ENCODE assay signal across 7 mouse cellular contexts in the genomic region with DNA sequence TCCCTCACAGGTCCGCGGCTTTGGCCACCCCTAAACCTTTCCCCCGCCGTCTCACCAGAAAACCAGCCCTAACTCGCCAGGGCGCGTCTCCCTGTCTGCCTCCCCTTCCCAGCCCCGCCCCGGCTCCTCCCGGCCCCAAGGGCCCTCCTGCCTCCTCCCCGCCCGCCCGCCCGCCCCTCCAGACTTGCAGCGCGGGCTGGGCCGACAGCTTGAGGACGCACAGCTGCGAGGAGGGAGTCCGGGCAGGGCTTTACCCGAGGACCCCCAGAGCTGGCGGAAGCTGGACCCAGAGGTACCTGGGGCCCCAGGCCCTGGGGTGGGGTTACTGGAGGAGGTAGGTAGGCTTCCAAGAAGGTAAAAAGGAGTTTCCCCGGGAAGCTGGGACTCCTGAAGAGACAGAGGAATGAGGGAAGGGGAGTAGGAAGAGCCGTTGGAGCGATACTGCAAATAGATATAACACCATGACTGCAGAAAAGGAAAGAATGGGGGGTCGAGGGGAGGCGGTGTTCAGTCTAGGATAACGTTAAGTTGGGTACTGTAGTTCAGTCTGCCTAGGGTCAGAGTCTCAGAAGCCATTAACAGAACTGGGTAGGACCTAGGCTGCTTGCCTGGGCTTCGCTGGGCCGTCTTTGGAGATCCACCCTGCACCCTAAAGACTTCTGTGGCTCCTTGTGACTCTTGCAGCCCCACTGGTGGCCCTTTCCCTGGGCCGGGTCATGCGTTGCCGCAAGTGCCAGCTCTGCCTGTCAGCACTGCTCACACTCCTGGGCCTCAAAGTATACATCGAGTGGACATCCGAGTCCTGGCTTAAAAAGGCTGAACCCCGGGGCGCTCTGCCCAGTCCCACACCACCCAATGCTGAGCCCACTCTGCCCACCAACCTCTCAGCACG. TPM values are rescaled to one million over a fixed set of nuclear protein-coding genes. Genes with fewer than 3 reads are reported as not detected.
DNase-seq lines count a peak whose midpoint lies in the region; ATAC-seq and TF ChIP-seq lines count a peak whose summit lies in the region.

No protein-coding gene starts in this region.

- H3K4me2 ChIP-seq in lung, postnatal 0 days (replicated peaks; ENCODE audit: low read depth, low read length): peak overlapping the region; percentile 77

- TF ChIP-seq EP300 in lung, postnatal 0 days (IDR thresholded peaks at IDR 0.05): no peak

- peak overlapping the region; percentile 42 for H3K4me3 ChIP-seq in lung, postnatal 0 days (ENCODE audit: low read depth, low read length)

- peak overlapping the region; percentile 62; the same call in 1 of the 2 replicates for H3K27ac ChIP-seq in lung, postnatal 0 days (ENCODE audit: low read length)

- DNase-seq in adrenal gland, adult 18-20 months (ENCODE audit: low spot score in 2 of 2): peak; percentile 58 to 60
- DNase-seq in embryo, embryonic 10 days (ENCODE audit: low spot score): peak; percentile 50
- peak; percentile 53 for DNase-seq in heart, adult 8-10 months (ENCODE audit: low spot score)
- DNase-seq in kidney, adult 8-10 months: peak; percentile 58 to 61
- DNase-seq in lung, postnatal 0 days (ENCODE audit: low spot score): peak; percentile 72
- DNase-seq in ovary, postnatal 36 days (ENCODE audit: low spot score): peak; percentile 80
- no peak for DNase-seq in frontal cortex, adult 2 months (ENCODE audit: extremely low spot score in 1 of 2, low spot score in 1 of 2)

- H3K4me1 ChIP-seq in lung, postnatal 0 days (ENCODE audit: insufficient read depth, low read depth, low read length): peaks cover 13% of the 10 kb centered on the region; the same call in 1 of the 2 replicates

- peaks cover 11% of the 10 kb centered on the region; the same call in 1 of the 2 replicates for H3K36me3 ChIP-seq in lung, postnatal 0 days (ENCODE audit: insufficient read depth, low read length)

- no peaks in the 10 kb centered on the region for H3K9me3 ChIP-seq in lung, postnatal 0 days (ENCODE audit: low read length)

- WGBS in lung, postnatal 0 days: 11% methylated on average over 38 of the region's 38 CpGs

- H3K27me3 ChIP-seq in lung, postnatal 0 days (replicated peaks; ENCODE audit: insufficient read depth, low read length): no peaks in the 10 kb centered on the region

- ATAC-seq in lung, postnatal 0 days: peak; percentile 88

- peak overlapping the region; percentile 36; the same call in 1 of the 2 replicates for H3K9ac ChIP-seq in lung, postnatal 0 days (replicated peaks; ENCODE audit: low read depth)

- TF ChIP-seq CTCF in lung, postnatal 0 days (IDR thresholded peaks at IDR 0.05): no peak

RNA-seq across cellular contexts. Expression of a gene that starts 1.2 kb away (rescaled TPM):
- total RNA-seq in adrenal gland, adult 18-20 months (2021): 1 to 10 TPM; 2.7 to 2.8 TPM
- 1 to 10 TPM; 1.9 to 2.5 (median 2.4) TPM for total RNA-seq in heart, adult 8-10 months (2022)
- 10.1 and 10.9 TPM in 2 replicates for polyA plus RNA-seq in lung, postnatal 0 days (2015; fragmentation: Nextera tagmentation; extraction: Ambion mirVana)
- 0.95 and 1.1 TPM in 2 replicates for polyA plus RNA-seq in frontal cortex, adult 2 months (2012; rRNA removed)

RNA-seq across cellular contexts. Expression of a gene that starts 8.5 kb away (rescaled TPM):
- 10 to 100 TPM; 24.2 to 30.5 TPM for total RNA-seq in adrenal gland, adult 18-20 months (2021)
- 10 to 100 TPM; 57.8 to 63.3 (median 59.6) TPM for total RNA-seq in heart, adult 8-10 months (2022)
- polyA plus RNA-seq in lung, postnatal 0 days (2015; fragmentation: Nextera tagmentation; extraction: Ambion mirVana): 20.0 and 22.5 TPM in 2 replicates
- polyA plus RNA-seq in frontal cortex, adult 2 months (2012; rRNA removed): 78.7 and 82.1 TPM in 2 replicates

RNA-seq across cellular contexts. Expression of a gene that starts 12.0 kb away (rescaled TPM):
- total RNA-seq in adrenal gland, adult 18-20 months (2021): not detected
- total RNA-seq in heart, adult 8-10 months (2022): under 1 TPM in 1 of 4 experiments, not detected in 3; 0.32 TPM
- polyA plus RNA-seq in lung, postnatal 0 days (2015; fragmentation: Nextera tagmentation; extraction: Ambion mirVana): not detected in 2 replicates
- polyA plus RNA-seq in frontal cortex, adult 2 months (2012; rRNA removed): 0.15 and 0.36 TPM in 2 replicates

RNA-seq across cellular contexts. Expression of a gene that starts 31.1 kb away (rescaled TPM):
- total RNA-seq in adrenal gland, adult 18-20 months (2021): 100 to 1,000 TPM; 232 to 288 TPM
- total RNA-seq in heart, adult 8-10 months (2022): 100 to 1,000 TPM; 302 to 362 (median 329) TPM
- 61.8 and 71.7 TPM in 2 replicates for polyA plus RNA-seq in lung, postnatal 0 days (2015; fragmentation: Nextera tagmentation; extraction: Ambion mirVana)
- 67.9 and 71.9 TPM in 2 replicates for polyA plus RNA-seq in frontal cortex, adult 2 months (2012; rRNA removed)

RNA-seq across cellular contexts. Expression of a gene that starts 31.3 kb away (rescaled TPM):
- 10 to 100 TPM; 38.0 to 49.3 TPM for total RNA-seq in adrenal gland, adult 18-20 months (2021)
- total RNA-seq in heart, adult 8-10 months (2022): 10 to 100 TPM; 17.5 to 20.4 (median 19.3) TPM
- polyA plus RNA-seq in lung, postnatal 0 days (2015; fragmentation: Nextera tagmentation; extraction: Ambion mirVana): 46.7 and 49.7 TPM in 2 replicates
- 33.9 TPM in 2 replicates for polyA plus RNA-seq in frontal cortex, adult 2 months (2012; rRNA removed)

Comparison
In these comparisons a context has a peak if more than half of its experiments do, and no peak if none do; other contexts are left out.
1. DNase-seq: peak in adrenal gland, adult 18-20 months (2 of 2), embryo, embryonic 10 days (single experiment), heart, adult 8-10 months (single experiment), kidney, adult 8-10 months (2 of 2), lung, postnatal 0 days (single experiment) and ovary, postnatal 36 days (single experiment); none in frontal cortex, adult 2 months (0 of 2).